Mouse (Mus musculus) heart, postnatal 0 days (tissue): ENCODE measurements at regions not wholly inside any gene's neighbourhood (a gene's known extent, or its start where the extent isn't known, plus 50 kb on each side); places are given as distances from the start of the nearest gene placed in this dataset.

Experiments
- CTCF ChIP-seq: IDR thresholded peaks from 2 replicates; pipeline ENCODE4 v1.5.1; 2016; ENCODE audit warnings: antibody characterized with exemption, control low read depth, low read depth
- EP300 ChIP-seq: IDR thresholded peaks from 2 replicates; pipeline ENCODE4 v1.6.1; 2016; ENCODE audit warnings: antibody characterized with exemption, low read depth

DNA sequence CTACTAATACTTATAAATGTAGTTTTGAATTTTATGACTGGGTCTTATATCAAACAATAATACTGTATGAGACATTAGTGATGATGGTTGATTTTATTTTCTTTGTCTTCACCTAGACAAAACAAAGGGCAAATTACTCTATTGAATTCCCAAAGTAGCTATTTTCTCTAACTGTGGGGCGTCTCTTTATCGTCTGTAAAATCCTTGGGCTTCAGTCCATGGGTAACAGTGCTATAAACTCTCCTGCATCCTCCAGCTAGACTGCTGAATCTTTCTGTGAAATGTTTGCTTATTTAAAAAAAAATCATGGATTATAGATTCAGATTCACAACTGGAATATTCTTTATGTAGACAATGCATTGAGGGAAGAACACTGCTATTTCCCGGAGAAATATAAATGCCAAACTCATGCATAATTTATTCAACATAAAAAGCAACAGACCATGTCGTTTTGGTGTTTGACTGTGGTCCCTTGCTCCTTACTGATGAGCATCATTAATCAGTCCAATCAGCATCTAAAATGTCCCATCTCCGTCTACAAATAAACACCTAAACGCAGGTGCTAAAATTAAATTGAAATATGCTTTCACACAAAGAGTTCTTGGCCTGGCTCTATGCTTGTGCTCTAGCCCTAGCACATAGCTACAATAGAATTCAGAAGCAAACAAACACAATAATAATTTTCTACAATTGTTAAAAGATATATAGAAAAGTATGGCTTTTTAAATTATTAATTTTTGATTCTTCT lies 116.9 kb upstream of the Plekha5 start:
- TF ChIP-seq CTCF (no peak), EP300 (no peak)
